ENCODE assay signal across 8 mouse cellular contexts in genomic region chrX:98936707-98937554, GRCm38 (mm10). TPM values are rescaled to one million over a fixed set of nuclear protein-coding genes. Genes with fewer than 3 reads are reported as not detected.
DNase-seq lines count a peak whose midpoint lies in the region.

No protein-coding gene starts in this region.

- 0 out of 2 replicates have a peak, but pooled peaks cover 6% of the 10 kb centered on the region for H3K27me3 ChIP-seq in hindbrain, embryonic 10.5 days (ENCODE audit: insufficient read depth, poor library complexity, severe bottlenecking)

- H3K4me3 ChIP-seq in hindbrain, embryonic 10.5 days: peak overlapping the region; percentile 63

- peaks cover under 1% of the 10 kb centered on the region; the same call in 1 of the 2 replicates for H3K36me3 ChIP-seq in hindbrain, embryonic 10.5 days

- 23% methylated on average over 66 of the region's 66 CpGs for WGBS in hindbrain, embryonic 10.5 days

- peak; percentile 73 for DNase-seq in MEL-GATA-1-ER (ENCODE audit: extremely low read depth, low read depth)
- peak; percentile 95 for DNase-seq in cerebellum, adult 8-10 months
- peak; percentile 89 for DNase-seq in forelimb bud, embryonic 11.5 days (ENCODE audit: low read depth, low spot score)
- DNase-seq in hindbrain, embryonic 10.5 days (ENCODE audit: low spot score): peak; percentile 91
- peak; percentile 98 for DNase-seq in layer of hippocampus, postnatal 10 days (ENCODE audit: low spot score in 2 of 2)
- peak; percentile 96 for DNase-seq in lung, postnatal 10 days
- peak; percentile 93 for DNase-seq in ovary, postnatal 36 days (ENCODE audit: low spot score)
- DNase-seq in thymus, postnatal 25 days: peak; percentile 90

- H3K4me1 ChIP-seq in hindbrain, embryonic 10.5 days (replicated peaks): peaks cover 8% of the 10 kb centered on the region; the same call in 1 of the 2 replicates

- H3K9me3 ChIP-seq in hindbrain, embryonic 10.5 days: 0 out of 2 replicates have a peak, but pooled peaks cover 4% of the 10 kb centered on the region

- peak overlapping the region; percentile 91 for H3K27ac ChIP-seq in hindbrain, embryonic 10.5 days

RNA-seq across cellular contexts. Expression of gene Yipf6, which starts 0.8 kb away (rescaled TPM):
- polyA plus RNA-seq in hindbrain, embryonic 10.5 days (2016; fragmentation: Nextera tagmentation; extraction: Ambion mirVana): 15.6 and 20.0 TPM in 2 replicates
- total RNA-seq in layer of hippocampus, postnatal 10 days (2021): 10 to 100 TPM; 35.9 to 37.2 TPM

RNA-seq across cellular contexts. Expression of gene Ophn1, which starts 46.1 kb away (rescaled TPM):
- polyA plus RNA-seq in hindbrain, embryonic 10.5 days (2016; fragmentation: Nextera tagmentation; extraction: Ambion mirVana): 15.6 and 20.9 TPM in 2 replicates
- 10 to 100 TPM; 38.1 to 40.3 TPM for total RNA-seq in layer of hippocampus, postnatal 10 days (2021)

Comparison
In these comparisons a context has a peak if more than half of its experiments do, and no peak if none do; other contexts are left out.
1. Peak in every context shown above with its lines: DNase-seq, H3K4me3 ChIP-seq and H3K27ac ChIP-seq.